Mouse (Mus musculus) liver, embryonic 15.5 days (tissue): ENCODE results near the gene 3110082I17Rik. TPM values are rescaled to one million over a fixed set of nuclear protein-coding genes. Genes with fewer than 3 reads are reported as not detected.

Experiments used
- ATAC-seq: fragments of 200-750 bp; cut with Nextera tagmentation; 2 replicates; pipeline ENCODE4 v1.8.0; 2017; ENCODE audit warnings: moderate number of reproducible peaks, mild to moderate bottlenecking, moderate library complexity; ENCODE audit not compliant: insufficient read depth
- H3K27ac ChIP-seq: fragments of 300-500 bp; sonication (generic); replicated peaks from 2 replicates; pipeline ENCODE4 v1.5.1; 2015; ENCODE audit warnings: mild to moderate bottlenecking, inconsistent platforms
- H3K27me3 ChIP-seq: fragments of 300-500 bp; sonication (generic); 2 replicates; pipeline ENCODE4 v1.6.1; 2015; ENCODE audit warnings: mild to moderate bottlenecking, inconsistent platforms
- H3K36me3 ChIP-seq: fragments of 300-500 bp; sonication (generic); replicated peaks from 2 replicates; pipeline ENCODE4 v1.6.1; 2015; ENCODE audit warnings: moderate library complexity, mild to moderate bottlenecking, inconsistent platforms
- H3K4me1 ChIP-seq: fragments of 300-500 bp; sonication (generic); replicated peaks from 2 replicates; pipeline ENCODE4 v1.6.1; 2015; ENCODE audit warnings: inconsistent platforms
- H3K4me2 ChIP-seq: fragments of 300-500 bp; sonication (generic); 2 replicates; pipeline ENCODE4 v1.6.1; 2015; ENCODE audit warnings: moderate library complexity, mild to moderate bottlenecking, inconsistent platforms
- H3K4me3 ChIP-seq: fragments of 300-500 bp; sonication (generic); replicated peaks from 2 replicates; pipeline ENCODE4 v1.5.1; 2015; ENCODE audit warnings: mild to moderate bottlenecking, inconsistent platforms
- H3K9ac ChIP-seq: fragments of 300-500 bp; sonication (generic); 2 replicates; pipeline ENCODE4 v1.6.1; 2015; ENCODE audit warnings: moderate library complexity, mild to moderate bottlenecking, inconsistent platforms
- H3K9me3 ChIP-seq: fragments of 300-500 bp; sonication (generic); replicated peaks from 2 replicates; pipeline ENCODE4 v1.6.1; 2016; ENCODE audit warnings: inconsistent platforms
- WGBS: fragments of 180-500 bp; shearing (Covaris S2); methylation state at CpG from one replicate; pipeline ENCODE4 v1.1.7; 2015; ENCODE audit warnings: mixed read lengths; ENCODE audit not compliant: insufficient replicate concordance; 5-methylcytosine and 5-hydroxymethylcytosine counted together
- polyA plus RNA-seq: library from polyadenylated mRNA; unstranded; fragments of >200 nt; fragmentation: Nextera tagmentation; extraction: Ambion mirVana; gene quantifications from 2 replicates; pipeline ENCODE4 v1.2.1, GENCODE M21; 2015

3110082I17Rik gene
- polyA plus RNA-seq, 1 experiment from 2014 or later = 12.0 TPM

- Histone ChIP-seq H3K27me3 (peaks cover 6% of the 10 kb centered on the region; the same call in 1 of the 2 replicates), H3K9me3 (no peaks in the 10 kb centered on the region), H3K27ac (no peak overlapping the region; the same call in 1 of the 2 replicates), H3K4me3 (peak overlapping the region; percentile 98), H3K36me3 (peaks cover 41% of the 10 kb centered on the region), H3K9ac (peak overlapping the region; percentile 80), H3K4me1 (peaks cover 18% of the 10 kb centered on the region), H3K4me2 (peak overlapping the region; percentile 92)
- 39% methylated on average over 14 of the region's 14 CpGs for WGBS
- ATAC-seq = no peak
These were observed 23.0 kb upstream of the 3110082I17Rik start for GRCm38 (mm10) chr5:139483171-139483848.

DNA sequence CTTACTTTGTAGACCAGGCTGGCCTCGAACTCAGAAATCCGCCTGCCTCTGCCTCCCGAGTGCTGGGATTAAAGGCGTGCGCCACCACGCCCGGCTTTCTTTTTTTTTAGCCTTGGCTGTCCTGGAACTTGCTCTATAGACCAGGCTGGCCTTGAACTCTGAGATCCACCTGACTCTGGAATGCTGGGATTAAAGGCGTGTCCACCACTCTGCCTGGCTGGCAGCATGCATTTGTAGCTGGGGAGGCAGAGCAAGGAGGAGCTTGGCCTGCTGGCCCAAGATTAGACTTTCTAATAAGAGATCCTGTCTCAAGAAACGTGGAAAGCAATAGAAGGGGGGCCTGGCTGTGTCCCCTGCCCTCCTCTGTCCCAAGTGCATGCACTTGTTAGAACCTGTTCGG is 20.1 kb upstream of the 3110082I17Rik start:
- Histone ChIP-seq H3K27ac (no peak overlapping the region), H3K9ac (no peak overlapping the region), H3K4me3 (no peak overlapping the region), H3K27me3 (no peaks in the 10 kb centered on the region), H3K36me3 (peaks cover 69% of the 10 kb centered on the region), H3K4me2 (no peak overlapping the region), H3K4me1 (peaks cover 18% of the 10 kb centered on the region), H3K9me3 (no peaks in the 10 kb centered on the region)
- 75% methylated on average over 10 of the region's 10 CpGs for WGBS
- ATAC-seq = no peak

DNA sequence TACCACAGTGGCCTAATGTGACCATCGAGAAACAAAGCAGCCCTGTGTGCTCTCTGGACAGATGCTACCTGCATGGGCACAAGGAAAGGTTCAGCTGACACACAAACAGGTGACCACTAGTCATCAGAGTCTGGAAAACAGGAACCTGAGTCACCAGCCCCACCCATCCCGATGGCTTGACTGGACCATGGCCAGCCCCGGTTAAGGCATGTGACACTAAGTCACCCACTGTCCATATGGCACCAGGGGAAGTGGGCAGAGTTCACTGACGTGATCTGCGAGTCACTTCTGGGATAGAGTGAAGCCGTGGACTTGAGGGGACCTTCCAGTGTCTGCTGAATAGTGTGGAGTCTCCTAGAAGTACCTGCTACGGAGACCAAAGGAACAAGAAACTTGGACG is 18.8 kb upstream of the 3110082I17Rik start:
- Histone ChIP-seq H3K9ac (no peak overlapping the region), H3K4me1 (peaks cover 13% of the 10 kb centered on the region), H3K9me3 (no peaks in the 10 kb centered on the region), H3K27ac (no peak overlapping the region), H3K4me3 (no peak overlapping the region), H3K27me3 (no peaks in the 10 kb centered on the region), H3K36me3 (peaks cover 82% of the 10 kb centered on the region), H3K4me2 (no peak overlapping the region)
- 77% methylated on average over 8 of the region's 8 CpGs for WGBS
- ATAC-seq = no peak

DNA sequence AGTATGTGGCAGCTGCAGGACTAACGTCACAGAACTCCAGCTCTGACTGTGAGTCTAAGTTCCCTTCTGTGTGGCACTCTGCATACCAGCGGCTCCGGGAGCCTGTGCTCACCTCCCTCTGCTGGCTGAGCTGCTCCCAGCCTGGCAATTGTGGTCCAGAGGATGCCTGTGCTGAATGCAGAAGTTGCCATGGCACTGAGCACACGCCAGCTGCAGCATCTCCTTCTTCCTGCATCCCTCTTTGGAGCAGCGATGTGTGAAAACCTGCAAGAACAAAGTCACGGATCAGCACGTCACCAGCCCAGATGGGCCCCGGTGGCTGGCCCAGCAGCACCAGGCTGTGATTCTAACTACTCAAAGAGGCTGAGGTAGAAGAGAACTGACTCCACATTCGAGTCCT is 14.4 kb upstream of the 3110082I17Rik start:
- H3K4me2 ChIP-seq = no peak overlapping the region
- H3K9ac ChIP-seq = no peak overlapping the region
- H3K9me3 ChIP-seq = no peaks in the 10 kb centered on the region
- peaks cover 85% of the 10 kb centered on the region for H3K36me3 ChIP-seq
- ATAC-seq = no peak
- no peaks in the 10 kb centered on the region for H3K4me1 ChIP-seq
- 83% methylated on average over 9 of the region's 9 CpGs for WGBS
- no peaks in the 10 kb centered on the region for H3K27me3 ChIP-seq
- H3K27ac ChIP-seq = no peak overlapping the region
- H3K4me3 ChIP-seq = no peak overlapping the region

- H3K4me3 ChIP-seq = no peak overlapping the region
- no peak overlapping the region for H3K9ac ChIP-seq
- no peaks in the 10 kb centered on the region for H3K4me1 ChIP-seq
- H3K27ac ChIP-seq = no peak overlapping the region
- no peak for ATAC-seq
- H3K9me3 ChIP-seq = no peaks in the 10 kb centered on the region
- 48% methylated on average over 5 of the region's 5 CpGs for WGBS
- no peaks in the 10 kb centered on the region for H3K27me3 ChIP-seq
- H3K36me3 ChIP-seq = peaks cover 19% of the 10 kb centered on the region
- no peak overlapping the region for H3K4me2 ChIP-seq
These were observed 7.7 kb upstream of the 3110082I17Rik start for GRCm38 (mm10) chr5:139467998-139468397.

- Histone ChIP-seq H3K9ac (no peak overlapping the region), H3K27me3 (no peaks in the 10 kb centered on the region), H3K36me3 (peaks cover 7% of the 10 kb centered on the region), H3K4me3 (no peak overlapping the region), H3K9me3 (no peaks in the 10 kb centered on the region), H3K27ac (no peak overlapping the region), H3K4me2 (no peak overlapping the region), H3K4me1 (no peaks in the 10 kb centered on the region)
- 49% methylated on average over 4 of the region's 4 CpGs for WGBS
- ATAC-seq = no peak
These were observed 6.5 kb upstream of the 3110082I17Rik start for GRCm38 (mm10) chr5:139466801-139467200.

DNA sequence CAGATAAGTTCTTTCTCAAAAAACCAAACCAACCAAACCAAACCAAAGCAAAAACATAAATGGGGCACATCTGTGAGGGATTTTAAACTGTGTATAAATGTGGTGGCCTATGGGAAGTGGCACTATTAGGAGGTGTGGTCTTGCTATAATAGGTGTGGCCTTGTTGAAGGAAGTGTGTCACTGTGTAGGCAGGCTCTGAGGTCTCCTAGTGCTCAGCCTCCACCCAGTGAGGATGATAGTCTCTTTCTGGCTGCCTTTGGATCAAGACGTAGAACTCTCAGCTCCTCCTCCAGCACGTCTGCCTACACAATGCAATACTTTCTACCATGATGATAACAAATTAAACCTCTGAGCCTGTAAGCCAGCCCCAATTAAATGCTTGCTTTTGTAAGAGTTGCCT is 6.0 kb upstream of the 3110082I17Rik start:
- WGBS = 69% methylated on average over 2 of the region's 2 CpGs
- no peaks in the 10 kb centered on the region for H3K9me3 ChIP-seq
- H3K27me3 ChIP-seq = no peaks in the 10 kb centered on the region
- H3K36me3 ChIP-seq = peaks cover 3% of the 10 kb centered on the region
- no peaks in the 10 kb centered on the region for H3K4me1 ChIP-seq
- H3K9ac ChIP-seq = no peak overlapping the region
- H3K27ac ChIP-seq = no peak overlapping the region
- ATAC-seq = no peak
- no peak overlapping the region for H3K4me2 ChIP-seq
- H3K4me3 ChIP-seq = no peak overlapping the region

DNA sequence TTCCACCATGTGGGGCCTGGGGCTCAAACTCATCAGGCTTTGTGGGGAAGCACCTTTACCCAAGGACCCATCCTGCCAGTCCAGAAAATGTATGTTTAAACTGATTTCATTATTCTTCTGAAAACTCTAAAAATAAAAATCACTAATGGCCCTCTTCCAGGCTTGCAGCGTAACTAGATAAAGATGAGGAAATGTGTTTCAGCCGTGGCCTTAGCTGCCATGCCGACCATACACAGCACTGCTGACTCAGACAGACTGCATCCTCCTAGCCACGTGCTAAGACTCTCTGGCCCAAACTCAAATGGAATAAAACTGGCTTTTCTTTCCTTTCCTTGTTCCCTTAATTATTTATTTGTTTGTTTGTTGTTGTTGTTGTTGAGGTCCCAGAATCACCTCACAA is 4.5 kb upstream of the 3110082I17Rik start:
- no peak overlapping the region for H3K9ac ChIP-seq
- H3K4me1 ChIP-seq = peaks cover 11% of the 10 kb centered on the region
- no peak for ATAC-seq
- no peak overlapping the region for H3K27ac ChIP-seq
- no peaks in the 10 kb centered on the region for H3K27me3 ChIP-seq
- H3K4me2 ChIP-seq = no peak overlapping the region
- 35% methylated on average over 4 of the region's 4 CpGs for WGBS
- H3K36me3 ChIP-seq = no peaks in the 10 kb centered on the region
- no peaks in the 10 kb centered on the region for H3K9me3 ChIP-seq
- no peak overlapping the region for H3K4me3 ChIP-seq

DNA sequence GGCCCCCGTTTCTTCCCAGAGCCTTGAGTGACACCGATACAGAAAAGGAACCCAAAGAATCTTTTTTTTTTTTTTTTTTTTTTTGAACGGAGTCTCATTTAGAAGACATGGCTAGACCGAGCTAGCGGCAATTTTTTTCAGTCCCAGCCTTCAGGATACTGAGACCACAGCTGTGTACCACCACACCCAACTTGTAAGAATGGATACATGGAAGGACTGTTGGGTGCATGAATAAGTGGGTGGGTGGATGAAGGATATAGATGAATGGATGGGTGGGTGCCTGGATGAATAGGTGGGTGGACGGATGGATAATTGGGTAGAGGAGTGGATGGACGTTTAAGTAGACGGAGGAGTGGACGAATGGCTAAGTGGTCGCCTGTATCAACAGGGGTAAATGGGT is 389 bp downstream of the 3110082I17Rik start:
- ATAC-seq = 0 out of 2 replicates have a peak, but pooled peaks have one; percentile 12
- Histone ChIP-seq H3K27me3 (no peaks in the 10 kb centered on the region), H3K36me3 (0 out of 2 replicates have a peak, but pooled peaks cover 3% of the 10 kb centered on the region), H3K4me2 (peak overlapping the region; percentile 77), H3K27ac (no peak overlapping the region), H3K4me3 (peak overlapping the region; percentile 61), H3K9me3 (no peaks in the 10 kb centered on the region), H3K9ac (peak overlapping the region; percentile 33; the same call in 1 of the 2 replicates), H3K4me1 (peaks cover 28% of the 10 kb centered on the region)
- 3% methylated on average over 10 of the region's 10 CpGs for WGBS

- 0 out of 2 replicates have a peak, but pooled peaks cover 10% of the 10 kb centered on the region for H3K36me3 ChIP-seq
- H3K27ac ChIP-seq = no peak overlapping the region
- 69% methylated on average over 8 of the region's 8 CpGs for WGBS
- H3K9ac ChIP-seq = no peak overlapping the region
- H3K9me3 ChIP-seq = no peaks in the 10 kb centered on the region
- H3K4me2 ChIP-seq = no peak overlapping the region
- no peaks in the 10 kb centered on the region for H3K27me3 ChIP-seq
- no peak for ATAC-seq
- no peak overlapping the region for H3K4me3 ChIP-seq
- peaks cover 32% of the 10 kb centered on the region for H3K4me1 ChIP-seq
These were observed 3.1 kb downstream of the 3110082I17Rik start for GRCm38 (mm10) chr5:139457241-139457640.

DNA sequence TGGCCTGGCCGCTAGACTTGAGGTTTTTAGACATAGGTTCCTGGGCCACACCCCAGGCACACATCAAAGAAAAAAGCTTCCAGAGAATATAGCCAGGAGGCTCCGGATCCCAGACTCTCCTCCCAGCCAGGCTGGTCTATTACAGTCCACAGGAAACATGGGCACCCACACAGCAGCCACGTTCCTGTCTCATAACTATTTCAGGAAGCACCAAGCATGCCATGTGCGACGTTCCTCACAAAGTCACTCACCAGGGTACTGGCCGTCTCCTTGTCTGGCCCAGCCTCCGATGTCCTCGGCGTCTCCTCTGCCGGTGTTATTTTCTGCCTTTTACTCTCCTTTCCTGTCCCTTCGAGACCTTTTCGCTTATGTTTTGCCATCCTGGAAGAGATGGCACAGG is 5.2 kb downstream of the 3110082I17Rik start:
- no peaks in the 10 kb centered on the region for H3K27me3 ChIP-seq

DNA sequence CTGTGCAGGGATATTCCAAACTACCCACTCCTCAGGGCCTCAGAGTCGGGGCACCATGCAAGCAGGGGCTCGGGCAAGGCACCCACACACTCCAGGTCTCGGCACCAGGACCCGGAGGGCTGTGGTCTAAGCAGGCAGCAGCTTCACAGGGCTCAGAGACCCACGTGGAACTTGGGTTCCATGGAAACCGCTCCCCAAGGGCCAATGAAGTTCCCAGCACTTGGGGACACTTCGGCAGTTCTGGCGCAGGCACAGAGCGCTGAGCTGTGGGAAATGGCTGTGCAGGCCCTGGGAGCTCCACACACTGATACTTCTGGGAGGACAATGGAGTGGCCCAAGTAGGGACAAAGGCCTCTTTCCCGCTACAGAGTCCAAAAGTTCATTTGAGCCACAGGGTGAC is 7.3 kb downstream of the 3110082I17Rik start:
- H3K36me3 ChIP-seq = 0 out of 2 replicates have a peak, but pooled peaks cover 10% of the 10 kb centered on the region
- no peak overlapping the region for H3K9ac ChIP-seq
- H3K4me3 ChIP-seq = no peak overlapping the region
- H3K4me2 ChIP-seq = no peak overlapping the region
- H3K9me3 ChIP-seq = no peaks in the 10 kb centered on the region
- H3K27ac ChIP-seq = no peak overlapping the region
- peaks cover 20% of the 10 kb centered on the region for H3K4me1 ChIP-seq
- H3K27me3 ChIP-seq = no peaks in the 10 kb centered on the region
- 70% methylated on average over 10 of the region's 10 CpGs for WGBS
- ATAC-seq = no peak

More for the DNA sequence above, 5.2 kb downstream of the 3110082I17Rik start:
- H3K9me3 ChIP-seq = no peaks in the 10 kb centered on the region
- H3K9ac ChIP-seq = no peak overlapping the region
- WGBS = 81% methylated on average over 12 of the region's 12 CpGs
- peaks cover 24% of the 10 kb centered on the region for H3K4me1 ChIP-seq
- H3K4me3 ChIP-seq = no peak overlapping the region
- ATAC-seq = no peak
- no peak overlapping the region for H3K4me2 ChIP-seq
- 0 out of 2 replicates have a peak, but pooled peaks cover 10% of the 10 kb centered on the region for H3K36me3 ChIP-seq
- no peak overlapping the region for H3K27ac ChIP-seq
